Mouse (Mus musculus) cortical plate, adult 2 months (tissue): ENCODE measurements around the gene AL607142.1.

ENCODE experiments used
- CTCF ChIP-seq: fragments of 200-500 bp; IDR thresholded peaks from 2 replicates; pipeline ENCODE4 v1.5.1; 2011; ENCODE audit warnings: mild to moderate bottlenecking, control low read depth, low read length; ENCODE audit not compliant: insufficient read depth; ENCODE audit errors: extremely low read depth
- POLR2A ChIP-seq: fragments of 200-500 bp; IDR thresholded peaks from 2 replicates; pipeline ENCODE4 v1.6.1; 2011; ENCODE audit warnings: mild to moderate bottlenecking, low read length, control low read depth; ENCODE audit not compliant: insufficient read depth; ENCODE audit errors: extremely low read depth

DNA sequence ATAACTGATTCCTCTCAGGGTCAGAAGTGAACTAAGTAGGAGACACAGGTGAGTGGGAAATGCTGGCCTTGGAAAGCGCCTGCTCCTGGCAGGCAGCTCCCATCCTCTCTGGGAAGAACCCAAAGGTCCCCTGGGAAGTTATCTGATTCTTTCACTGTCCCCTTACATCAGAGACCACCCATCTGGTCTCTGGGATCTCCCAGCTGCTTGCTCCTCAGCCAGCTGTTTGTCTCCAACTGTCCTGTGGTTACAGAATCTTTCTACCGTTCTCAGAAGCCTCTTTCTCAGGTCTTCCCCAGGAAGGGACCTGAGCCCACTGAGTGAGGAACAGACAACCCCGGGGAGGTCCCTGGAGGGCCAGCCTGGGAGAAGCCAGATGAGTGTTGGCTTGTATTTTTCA lies 42.4 kb upstream of the AL607142.1 start:
- TF ChIP-seq POLR2A: no peak
- no peak for TF ChIP-seq CTCF
